ENCODE assay signal across 8 mouse cellular contexts in genomic region chr17:46159236-46159635, GRCm38 (mm10). TPM values are rescaled to one million over a fixed set of nuclear protein-coding genes. Genes with fewer than 3 reads are reported as not detected.
DNase-seq lines count a peak whose midpoint lies in the region; ATAC-seq and TF ChIP-seq lines count a peak whose summit lies in the region.

No protein-coding gene starts in this region.

- no peak for ATAC-seq in lung, embryonic 15.5 days (ENCODE audit: borderline replicate concordance, extremely low read depth, low FRiP score, low TSS enrichment)
- ATAC-seq in hindbrain, embryonic 14.5 days (ENCODE audit: low FRiP score) = no peak

- H3K9me3 ChIP-seq in lung, embryonic 15.5 days = no peaks in the 10 kb centered on the region
- H3K9me3 ChIP-seq in hindbrain, embryonic 14.5 days (ENCODE audit: control insufficient read depth, low read length) = no peaks in the 10 kb centered on the region

- peaks cover 3% of the 10 kb centered on the region; the same call in 1 of the 2 replicates for H3K36me3 ChIP-seq in lung, embryonic 15.5 days
- peaks cover 11% of the 10 kb centered on the region for H3K36me3 ChIP-seq in hindbrain, embryonic 14.5 days (replicated peaks; ENCODE audit: control insufficient read depth, insufficient read depth)
- H3K36me3 ChIP-seq in myocyte (ENCODE audit: control insufficient read depth, insufficient read depth) = peaks cover 13% of the 10 kb centered on the region

- no peak for TF ChIP-seq POLR2A in myocyte (IDR thresholded peaks at IDR 0.05; ENCODE audit: insufficient read length, low read depth)

- no peaks in the 10 kb centered on the region for H3K27me3 ChIP-seq in lung, embryonic 15.5 days
- no peaks in the 10 kb centered on the region for H3K27me3 ChIP-seq in hindbrain, embryonic 14.5 days (ENCODE audit: control insufficient read depth, insufficient read depth, low read length)
- H3K27me3 ChIP-seq in myocyte (ENCODE audit: control insufficient read depth, insufficient read depth, insufficient read length) = no peaks in the 10 kb centered on the region

- peaks cover 30% of the 10 kb centered on the region for H3K4me1 ChIP-seq in lung, embryonic 15.5 days
- peaks cover 12% of the 10 kb centered on the region for H3K4me1 ChIP-seq in hindbrain, embryonic 14.5 days (replicated peaks; ENCODE audit: control insufficient read depth, insufficient read depth, low read length)

- H3K27ac ChIP-seq in lung, embryonic 15.5 days = peak overlapping the region; percentile 92; the same call in 1 of the 2 replicates
- H3K27ac ChIP-seq in hindbrain, embryonic 14.5 days = no peak overlapping the region

- H3K4me3 ChIP-seq in lung, embryonic 15.5 days = no peak overlapping the region; the same call in 1 of the 2 replicates
- H3K4me3 ChIP-seq in hindbrain, embryonic 14.5 days (replicated peaks; ENCODE audit: low read length) = no peak overlapping the region
- peak overlapping the region; percentile 94 for H3K4me3 ChIP-seq in myocyte

- 0 out of 2 replicates have a peak overlapping the region, but pooled peaks have one; percentile 28 for H3K9ac ChIP-seq in lung, embryonic 15.5 days
- no peak overlapping the region for H3K9ac ChIP-seq in hindbrain, embryonic 14.5 days

- H3K79me2 ChIP-seq in myocyte (ENCODE audit: control insufficient read depth, insufficient read depth) = peaks cover 28% of the 10 kb centered on the region

- WGBS in lung, embryonic 15.5 days = 48% methylated on average over 2 of the region's 2 CpGs
- WGBS in hindbrain, embryonic 14.5 days = 73% methylated on average over 2 of the region's 2 CpGs

- no peak overlapping the region for H3ac ChIP-seq in myocyte (ENCODE audit: control insufficient read depth, insufficient read length)

- peak; percentile 57 for DNase-seq in cerebellum, adult 9-10 months
- no peak for DNase-seq in cerebellum, postnatal 14 days
- no peak for DNase-seq in lung, postnatal 25 days (ENCODE audit: low spot score)
- no peak for DNase-seq in hindbrain, embryonic 14.5 days (ENCODE audit: low spot score)
- DNase-seq in ovary, adult 18-20 months (ENCODE audit: low spot score) = no peak
- no peak for DNase-seq in thymus, postnatal 14 days

- H3K4me2 ChIP-seq in lung, embryonic 15.5 days = peak overlapping the region; percentile 83
- peak overlapping the region; percentile 72; the same call in 1 of the 2 replicates for H3K4me2 ChIP-seq in hindbrain, embryonic 14.5 days (replicated peaks)
- peak overlapping the region; percentile 99 for H3K4me2 ChIP-seq in myocyte (ENCODE audit: low read depth)

TF ChIP-seq in myocyte, 11 proteins besides CTCF, POLR2A, EP300 and RAD21:
- TF ChIP-seq TCF12 (IDR thresholded peaks at IDR 0.05; ENCODE audit: insufficient read depth, poor library complexity, severe bottlenecking) (no peak), CEBPB (IDR thresholded peaks at IDR 0.05; ENCODE audit: insufficient read depth, poor library complexity, severe bottlenecking) (no peak), MAX (IDR thresholded peaks at IDR 0.05; ENCODE audit: low read depth) (no peak), TCF3 (IDR thresholded peaks at IDR 0.05; ENCODE audit: insufficient read length, low read depth) (no peak), E2F4 (IDR thresholded peaks at IDR 0.05; ENCODE audit: insufficient read depth) (no peak), SRF (IDR thresholded peaks at IDR 0.05; ENCODE audit: control insufficient read depth, insufficient read length, low read depth) (no peak), MYOG (IDR thresholded peaks at IDR 0.05; ENCODE audit: control insufficient read depth in 1 of 3, insufficient read depth in 1 of 3, insufficient read length in 2 of 3, low read depth in 2 of 3) (no peak)
TF ChIP-seq in myocyte: peak in this region for 0.

RNA-seq across cellular contexts. Expression of gene Gtpbp2, which starts 1.6 kb away (rescaled TPM):
- 40.5 and 50.9 TPM in 2 replicates for polyA plus RNA-seq in lung, embryonic 15.5 days (2015; fragmentation: Nextera tagmentation; extraction: Ambion mirVana)
- polyA plus RNA-seq in hindbrain, embryonic 14.5 days (2014; fragmentation: Nextera tagmentation; extraction: Ambion mirVana) = 25.7 and 29.9 TPM in 2 replicates
- polyA plus RNA-seq in myocyte (2012; fragmentation: generic; extraction: Trizol) = 125 TPM

RNA-seq across cellular contexts. Expression of gene Mad2l1bp, which starts 5.9 kb away (rescaled TPM):
- polyA plus RNA-seq in lung, embryonic 15.5 days (2015; fragmentation: Nextera tagmentation; extraction: Ambion mirVana) = 50.3 and 51.8 TPM in 2 replicates
- polyA plus RNA-seq in hindbrain, embryonic 14.5 days (2014; fragmentation: Nextera tagmentation; extraction: Ambion mirVana) = 19.6 and 21.9 TPM in 2 replicates
- 26.8 TPM for polyA plus RNA-seq in myocyte (2012; fragmentation: generic; extraction: Trizol)

RNA-seq across cellular contexts. Expression of gene Rsph9, which starts 15.2 kb away (rescaled TPM):
- polyA plus RNA-seq in lung, embryonic 15.5 days (2015; fragmentation: Nextera tagmentation; extraction: Ambion mirVana) = 17.0 and 19.4 TPM in 2 replicates
- 50.3 and 52.5 TPM in 2 replicates for polyA plus RNA-seq in hindbrain, embryonic 14.5 days (2014; fragmentation: Nextera tagmentation; extraction: Ambion mirVana)
- polyA plus RNA-seq in myocyte (2012; fragmentation: generic; extraction: Trizol) = 3.6 TPM

RNA-seq across cellular contexts. Expression of gene Polh, which starts 43.2 kb away (rescaled TPM):
- polyA plus RNA-seq in lung, embryonic 15.5 days (2015; fragmentation: Nextera tagmentation; extraction: Ambion mirVana) = 21.4 and 21.9 TPM in 2 replicates
- polyA plus RNA-seq in hindbrain, embryonic 14.5 days (2014; fragmentation: Nextera tagmentation; extraction: Ambion mirVana) = 5.5 and 6.4 TPM in 2 replicates
- 6.0 TPM for polyA plus RNA-seq in myocyte (2012; fragmentation: generic; extraction: Trizol)

RNA-seq across cellular contexts. Expression of gene Xpo5, which starts 43.3 kb away (rescaled TPM):
- 34.6 and 35.5 TPM in 2 replicates for polyA plus RNA-seq in lung, embryonic 15.5 days (2015; fragmentation: Nextera tagmentation; extraction: Ambion mirVana)
- 43.4 and 44.4 TPM in 2 replicates for polyA plus RNA-seq in hindbrain, embryonic 14.5 days (2014; fragmentation: Nextera tagmentation; extraction: Ambion mirVana)
- 31.9 TPM for polyA plus RNA-seq in myocyte (2012; fragmentation: generic; extraction: Trizol)
